Mouse (Mus musculus): ENCODE results near the gene Mical1. TPM values are rescaled to one million over a fixed set of nuclear protein-coding genes. Genes with fewer than 3 reads are reported as not detected.

The Mical1 gene
- polyA plus RNA-seq (2017; shearing (Covaris generic)) = 108 TPM

DNA sequence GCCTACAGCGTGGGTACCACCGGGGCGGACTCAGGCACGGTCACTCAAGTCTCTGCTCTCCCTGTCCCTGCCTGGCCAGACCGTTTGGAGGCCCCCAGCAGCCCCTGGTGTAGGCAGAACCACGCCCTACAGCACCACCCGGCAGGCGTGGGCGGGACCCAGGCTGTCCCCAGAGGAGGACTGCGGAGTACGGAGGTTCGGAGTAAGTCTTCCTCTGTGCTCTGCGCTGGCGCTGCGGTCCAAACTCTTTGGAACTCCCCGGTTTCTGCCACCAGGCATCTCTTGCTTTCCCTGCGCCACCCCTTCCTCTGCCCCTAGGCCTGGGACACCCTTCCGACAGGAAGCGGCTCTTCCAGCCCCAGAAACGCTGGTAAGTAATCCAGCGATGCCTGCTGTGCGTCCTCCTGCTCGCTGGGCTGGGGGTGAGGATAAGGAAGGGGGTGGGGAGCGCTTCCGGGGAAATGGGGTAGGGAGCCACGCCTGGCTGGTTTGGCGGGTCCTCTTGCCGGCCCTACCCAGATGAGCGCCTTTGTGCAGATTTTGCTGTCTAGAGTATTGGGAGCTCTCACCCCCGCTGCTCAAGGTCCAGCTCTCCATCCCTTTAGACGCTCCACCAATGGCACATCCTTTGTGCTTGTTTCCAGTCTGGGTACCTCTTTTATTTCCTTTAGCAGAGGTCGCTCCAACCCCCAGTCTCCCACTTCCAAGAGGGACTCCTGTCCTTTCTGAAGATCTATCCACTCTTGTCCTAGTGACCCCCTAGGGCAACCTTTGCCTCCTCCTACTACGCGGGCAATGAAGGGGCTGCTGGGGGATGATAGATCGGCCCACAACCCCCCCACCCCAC, at the start of gene Mical1:
Gene Mical1 (plus strand): TSS at position 144 of the 847 bp plus-strand sequence.

DNA sequence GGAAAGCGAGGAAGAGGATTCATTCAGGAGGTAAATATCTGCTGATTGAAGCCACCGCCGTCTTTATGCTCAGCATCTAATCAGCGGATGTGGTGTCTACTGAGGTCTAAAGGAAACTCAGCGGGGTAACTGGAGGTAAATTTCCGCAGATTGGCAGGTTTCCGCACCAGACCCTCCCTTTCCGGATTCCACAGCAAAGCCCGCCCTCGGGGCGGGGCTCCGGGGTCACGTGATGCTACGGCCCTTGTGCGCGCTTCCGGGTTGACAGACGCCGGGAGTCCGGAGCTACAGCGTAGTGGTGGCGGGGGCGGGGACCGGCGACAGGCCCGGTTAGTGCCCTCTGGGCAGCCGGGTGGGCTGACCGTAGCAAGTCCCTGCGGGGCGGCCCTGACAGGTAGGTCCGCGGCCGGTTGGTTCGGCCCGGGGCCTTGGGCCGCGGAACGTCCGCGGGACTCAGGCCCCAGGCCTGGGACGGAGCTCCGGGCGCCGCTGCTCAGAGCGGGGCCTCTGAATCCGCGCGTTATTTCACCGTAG, 25.9 kb upstream of the Mical1 start, which contains the start of gene Zbtb24:
Gene Zbtb24 (plus strand): TSS at position 247 of the 534 bp plus-strand sequence.

DNA sequence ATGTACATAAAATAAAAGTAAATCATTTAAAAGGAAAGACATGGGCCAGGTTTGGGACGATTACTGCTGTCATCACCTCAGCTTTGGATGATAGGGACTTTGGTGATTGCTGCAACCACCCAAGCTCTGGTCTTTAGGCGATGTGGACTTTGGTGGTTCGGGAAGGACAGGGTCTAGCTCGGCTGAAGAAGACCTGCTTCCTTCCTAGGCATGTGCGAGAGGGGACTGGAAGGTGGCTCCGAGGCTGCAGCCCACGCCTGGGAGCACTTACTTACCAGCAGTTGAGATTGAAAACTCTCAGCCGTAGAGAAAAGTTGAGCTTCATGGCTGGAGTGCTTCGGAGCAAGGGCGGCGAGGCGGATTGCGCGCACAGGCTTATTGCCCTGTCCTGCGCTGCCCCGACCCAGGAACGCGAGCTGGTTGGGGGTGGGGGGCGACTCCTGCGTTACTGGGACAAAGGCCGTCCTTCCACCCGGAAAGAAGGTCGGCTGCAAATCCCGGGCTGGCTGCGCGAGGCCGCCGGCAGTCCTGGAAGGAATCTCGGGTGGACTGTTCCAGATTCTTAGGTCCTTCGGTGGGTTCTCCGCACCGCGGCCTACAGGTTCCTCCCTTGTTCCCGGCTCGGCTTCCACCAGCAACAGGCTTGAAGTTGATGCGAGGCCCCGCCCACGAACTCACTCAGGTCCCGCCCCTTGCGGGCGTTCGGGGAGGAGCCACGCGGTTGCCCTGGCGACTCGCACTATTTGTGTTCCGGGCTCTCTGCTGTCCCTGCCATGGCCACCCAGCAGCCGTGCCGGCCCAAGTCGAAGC, 13.8 kb downstream of the Mical1 start, which contains the start of the genes Smpd2 and Ppil6:
Gene Smpd2 (minus strand): TSS at position 662 of the 810 bp plus-strand sequence.
Gene Ppil6 (plus strand): TSS at position 732 of the 810 bp plus-strand sequence.

DNA sequence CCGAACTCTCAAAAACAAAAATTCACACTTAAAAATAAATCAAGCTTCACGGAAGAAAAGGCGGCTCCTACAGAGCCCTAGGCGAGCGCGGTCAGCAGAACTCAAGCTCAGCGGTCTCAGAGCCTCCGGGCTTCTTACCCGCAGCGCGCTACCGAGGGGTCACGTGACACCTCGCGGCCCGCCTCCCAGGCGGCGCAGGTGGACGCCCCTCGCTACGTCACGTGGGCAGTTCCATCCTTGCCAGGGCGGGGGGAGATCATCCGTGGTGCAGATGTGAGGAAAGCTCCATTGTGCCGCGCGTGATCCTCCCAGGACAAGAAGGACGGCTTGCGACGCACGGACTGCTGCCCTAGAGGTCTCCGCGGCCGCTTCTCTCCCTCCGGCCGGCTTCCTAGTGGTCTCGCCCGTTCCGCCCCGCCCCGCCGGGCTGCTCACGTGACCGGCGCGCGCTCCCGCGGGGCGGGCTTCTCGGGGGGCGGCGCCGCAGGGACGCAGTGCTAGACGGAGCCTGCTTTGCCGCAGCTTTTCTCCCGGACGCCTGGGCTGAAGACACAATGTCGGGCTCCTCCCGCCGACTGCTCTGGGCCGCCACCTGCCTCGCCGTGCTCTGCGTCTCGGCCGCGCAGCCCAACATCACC, 43.0 kb downstream of the Mical1 start, which contains the start of gene Cd164:
Gene Cd164 (plus strand): TSS at position 434 of the 638 bp plus-strand sequence.

Other genes starting within 250 kb of the Mical1 start
- 38.0 TPM for gene Fig4, start 173.1 kb upstream of the Mical1 start, polyA plus RNA-seq (2017; shearing (Covaris generic))
- not detected for gene Ak9, start 172.3 kb upstream of the Mical1 start, polyA plus RNA-seq (2017; shearing (Covaris generic))
- gene Zbtb24, start 25.9 kb upstream of the Mical1 start, polyA plus RNA-seq (2017; shearing (Covaris generic)) = 47.6 TPM
- 42.6 TPM for gene Smpd2, start 14.1 kb downstream of the Mical1 start, polyA plus RNA-seq (2017; shearing (Covaris generic))
- 0.28 TPM for gene Ppil6, start 14.1 kb downstream of the Mical1 start, polyA plus RNA-seq (2017; shearing (Covaris generic))
- gene Cd164, start 43.1 kb downstream of the Mical1 start, polyA plus RNA-seq (2017; shearing (Covaris generic)) = 213 TPM
- 1.2 TPM for gene Ccdc162, start 240.3 kb downstream of the Mical1 start, polyA plus RNA-seq (2017; shearing (Covaris generic))